Mouse (Mus musculus) layer of hippocampus, adult 9-10 months (tissue): ENCODE measurements around the gene Cdc27.
"Not testable (repeated sequence)": the region's sequence is repeated elsewhere in the genome, so short reads cannot be mapped to it uniquely, and the experiment has no call there.

Experiments used
- DNase-seq: peaks from one replicate; pipeline ENCODE4 v3.0.0; 2022; ENCODE audit warnings: low spot score

Gene Cdc27

GRCm38 (mm10) chr11:104550406-104550974 lies at the start of gene Cdc27, which contains the start of gene Myl4:
Gene Cdc27, minus strand, starts transcription at chr11:104550620.
Gene Myl4, plus strand, starts transcription at chr11:104550663.
- peak; percentile 100 for DNase-seq

GRCm38 (mm10) chr11:104599265-104599945 lies 49.0 kb upstream of the Cdc27 start:
- no peak for DNase-seq

GRCm38 (mm10) chr11:104596365-104596764 lies 45.9 kb upstream of the Cdc27 start:
- DNase-seq = no peak

GRCm38 (mm10) chr11:104592066-104592835 lies 41.8 kb upstream of the Cdc27 start:
- no peak for DNase-seq

GRCm38 (mm10) chr11:104590148-104590547 lies 39.7 kb upstream of the Cdc27 start:
- DNase-seq = peak; percentile 83

GRCm38 (mm10) chr11:104589570-104589969 lies 39.1 kb upstream of the Cdc27 start:
- DNase-seq = no peak

- DNase-seq = no peak
Observed at GRCm38 (mm10) chr11:104588513-104588912, 38.1 kb upstream of the Cdc27 start.

- DNase-seq = no peak
Observed at GRCm38 (mm10) chr11:104587904-104588303, 37.5 kb upstream of the Cdc27 start.

GRCm38 (mm10) chr11:104585495-104585894 lies 35.1 kb upstream of the Cdc27 start:
- DNase-seq = no peak

GRCm38 (mm10) chr11:104582630-104583364 lies 32.4 kb upstream of the Cdc27 start:
- DNase-seq = no peak

GRCm38 (mm10) chr11:104582308-104582606 lies 31.8 kb upstream of the Cdc27 start:
- no peak for DNase-seq

- DNase-seq = no peak
Observed at GRCm38 (mm10) chr11:104581446-104582307, 31.3 kb upstream of the Cdc27 start.

GRCm38 (mm10) chr11:104580606-104581005 lies 30.2 kb upstream of the Cdc27 start:
- DNase-seq = peak; percentile 46

GRCm38 (mm10) chr11:104580091-104580490 lies 29.7 kb upstream of the Cdc27 start:
- no peak for DNase-seq

- no peak for DNase-seq
Observed at GRCm38 (mm10) chr11:104579575-104579974, 29.2 kb upstream of the Cdc27 start.

GRCm38 (mm10) chr11:104579084-104579483 lies 28.7 kb upstream of the Cdc27 start:
- no peak for DNase-seq

GRCm38 (mm10) chr11:104578074-104578473 lies 27.7 kb upstream of the Cdc27 start:
- DNase-seq = no peak

GRCm38 (mm10) chr11:104576772-104577612 lies 26.6 kb upstream of the Cdc27 start:
- no peak for DNase-seq

GRCm38 (mm10) chr11:104572566-104572965 lies 22.1 kb upstream of the Cdc27 start:
- DNase-seq = no peak

GRCm38 (mm10) chr11:104572091-104572490 lies 21.7 kb upstream of the Cdc27 start:
- DNase-seq = no peak

- not testable (repeated sequence) for DNase-seq
Observed at GRCm38 (mm10) chr11:104571373-104571772, 21.0 kb upstream of the Cdc27 start.
